In the genomic region with DNA sequence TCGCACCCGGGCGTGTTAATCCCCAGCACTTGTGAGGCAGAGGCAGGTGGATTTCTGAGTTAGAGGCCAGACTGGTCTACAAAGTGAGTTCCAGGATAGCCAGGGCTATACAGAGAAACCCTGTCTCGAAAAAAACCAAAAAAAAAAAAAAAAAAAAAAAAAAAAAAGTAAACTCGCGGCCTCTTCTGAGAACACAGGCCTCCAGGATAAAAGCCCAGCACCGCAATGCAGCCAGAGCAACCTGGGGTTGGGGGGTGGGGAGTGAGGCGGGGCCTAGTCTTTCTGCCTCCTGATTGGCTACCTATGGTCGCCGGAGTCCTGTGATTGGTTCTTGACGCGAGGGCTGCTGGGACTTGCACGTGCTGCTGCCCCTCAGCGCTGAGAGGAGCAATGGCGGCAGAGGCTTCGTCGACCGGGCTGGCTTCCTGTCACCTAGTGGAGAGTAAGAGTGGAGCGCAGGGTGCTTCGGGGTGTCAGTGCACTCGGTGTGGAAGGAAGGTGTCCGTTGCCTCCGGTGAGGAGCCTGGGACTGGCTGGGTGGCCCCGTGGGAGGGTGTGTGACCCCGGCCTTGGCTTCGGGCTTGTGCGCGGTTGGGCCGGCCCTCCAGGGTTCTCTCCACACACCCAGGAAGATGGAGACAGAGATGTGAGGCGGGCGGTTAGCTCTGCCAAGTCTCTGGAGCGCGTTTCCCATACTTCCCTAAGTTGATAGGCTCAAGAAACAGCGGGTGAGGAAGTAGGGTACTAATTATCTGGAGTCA, we compare ENCODE assay signal across 8 mouse cellular contexts. TPM values are rescaled to one million over a fixed set of nuclear protein-coding genes. Genes with fewer than 3 reads are reported as not detected.
DNase-seq lines count a peak whose midpoint lies in the region; ATAC-seq and TF ChIP-seq lines count a peak whose summit lies in the region.

Rnf17 (plus strand) TSS at position 271 of the 761 bp plus-strand sequence.

- no peak for TF ChIP-seq EP300 in stomach, postnatal 0 days (optimal IDR thresholded peaks at IDR 0.05)

- no peak within 1 kb of the TSS for H3K9ac ChIP-seq in stomach, embryonic 15.5 days
- no peak within 1 kb of the TSS for H3K9ac ChIP-seq in stomach, postnatal 0 days (ENCODE audit: low read length)
- no peak within 1 kb of the TSS for H3K9ac ChIP-seq in liver, embryonic 15.5 days

- no peak for TF ChIP-seq CTCF in stomach, postnatal 0 days (IDR thresholded peaks at IDR 0.05; ENCODE audit: low read depth)

- H3K4me1 ChIP-seq in stomach, embryonic 15.5 days = no peaks in the 10 kb centered on the region
- H3K4me1 ChIP-seq in stomach, postnatal 0 days (replicated peaks; ENCODE audit: control insufficient read depth, insufficient read depth) = no peaks in the 10 kb centered on the region
- no peaks in the 10 kb centered on the region for H3K4me1 ChIP-seq in liver, embryonic 15.5 days (replicated peaks)

- H3K4me2 ChIP-seq in stomach, embryonic 15.5 days = peak within 1 kb of the TSS; percentile 22; the same call in 1 of the 2 replicates
- no peak within 1 kb of the TSS for H3K4me2 ChIP-seq in stomach, postnatal 0 days (replicated peaks; ENCODE audit: low read depth)
- peak within 1 kb of the TSS; percentile 43 for H3K4me2 ChIP-seq in liver, embryonic 15.5 days

- no peaks in the 10 kb centered on the region for H3K9me3 ChIP-seq in stomach, embryonic 15.5 days
- H3K9me3 ChIP-seq in stomach, postnatal 0 days (ENCODE audit: control insufficient read depth, low read length) = no peaks in the 10 kb centered on the region
- H3K9me3 ChIP-seq in liver, embryonic 15.5 days (replicated peaks) = no peaks in the 10 kb centered on the region

- WGBS in stomach, embryonic 15.5 days = 70% methylated on average over 34 of the region's 34 CpGs
- 70% methylated on average over 34 of the region's 34 CpGs for WGBS in stomach, postnatal 0 days
- 68% methylated on average over 34 of the region's 34 CpGs for WGBS in liver, embryonic 15.5 days (ENCODE audit: insufficient replicate concordance)

- peak; percentile 13 for DNase-seq in CD4-positive, CD25-positive, alpha-beta regulatory T cell, adult 2 months (ENCODE audit: low read depth, low spot score)
- no peak for DNase-seq in stomach, postnatal 0 days (ENCODE audit: low spot score)
- no peak for DNase-seq in cerebellum, postnatal 4 days (ENCODE audit: low spot score in 2 of 2)
- DNase-seq in layer of hippocampus, postnatal 14 days (ENCODE audit: low spot score in 2 of 2) = no peak
- no peak for DNase-seq in retina, postnatal 1 day

- no peak within 1 kb of the TSS for H3K27ac ChIP-seq in stomach, embryonic 15.5 days
- H3K27ac ChIP-seq in stomach, postnatal 0 days (replicated peaks) = no peak within 1 kb of the TSS
- no peak within 1 kb of the TSS for H3K27ac ChIP-seq in liver, embryonic 15.5 days (replicated peaks)

- no peak within 1 kb of the TSS for H3K4me3 ChIP-seq in stomach, embryonic 15.5 days (replicated peaks)
- H3K4me3 ChIP-seq in stomach, postnatal 0 days (ENCODE audit: low read depth, low read length) = no peak within 1 kb of the TSS
- H3K4me3 ChIP-seq in liver, embryonic 15.5 days (replicated peaks) = peak within 1 kb of the TSS; percentile 39

- no peaks in the 10 kb centered on the region for H3K27me3 ChIP-seq in stomach, embryonic 15.5 days (replicated peaks)
- no peaks in the 10 kb centered on the region for H3K27me3 ChIP-seq in stomach, postnatal 0 days (ENCODE audit: control insufficient read depth, insufficient read depth, low read length)
- no peaks in the 10 kb centered on the region for H3K27me3 ChIP-seq in liver, embryonic 15.5 days

- ATAC-seq in CD4-positive, CD25-positive, alpha-beta regulatory T cell, adult 4 months = no peak
- ATAC-seq in stomach, embryonic 15.5 days (ENCODE audit: insufficient read depth, low FRiP score, low read depth) = no peak; the same call in 1 of the 2 replicates
- ATAC-seq in stomach, postnatal 0 days (ENCODE audit: low FRiP score, low TSS enrichment) = no peak
- 0 out of 2 replicates have a peak, but pooled peaks have one; percentile 40 for ATAC-seq in liver, embryonic 15.5 days (ENCODE audit: insufficient read depth)

- H3K36me3 ChIP-seq in stomach, embryonic 15.5 days = no peaks in the 10 kb centered on the region
- no peaks in the 10 kb centered on the region for H3K36me3 ChIP-seq in stomach, postnatal 0 days (ENCODE audit: control insufficient read depth, insufficient read depth, low read length)
- no peaks in the 10 kb centered on the region for H3K36me3 ChIP-seq in liver, embryonic 15.5 days (replicated peaks)

RNA-seq across cellular contexts. Expression of gene Rnf17, which starts in this region (rescaled TPM):
- polyA plus RNA-seq in CD4-positive, CD25-positive, alpha-beta regulatory T cell, adult 4 months (2017; shearing (Covaris generic)) = under 1 TPM; 0.44 to 0.86 TPM
- polyA plus RNA-seq in stomach, embryonic 15.5 days (2015; fragmentation: Nextera tagmentation; extraction: Ambion mirVana) = 1.2 and 1.5 TPM in 2 replicates
- 0.40 and 0.67 TPM in 2 replicates for polyA plus RNA-seq in stomach, postnatal 0 days (2015; fragmentation: Nextera tagmentation; extraction: Ambion mirVana)
- polyA plus RNA-seq in liver, embryonic 15.5 days (2015; fragmentation: Nextera tagmentation; extraction: Ambion mirVana) = 0.84 and 1.0 TPM in 2 replicates
- under 1 TPM; 0.30 to 0.33 TPM for total RNA-seq in layer of hippocampus, postnatal 14 days (2021)
